Mouse (Mus musculus) cortical plate, adult 2 months (tissue): Measurements from ENCODE around the gene Grip1. TPM values are rescaled to one million over a fixed set of nuclear protein-coding genes. Genes with fewer than 3 reads are reported as not detected.

Source experiments
- H3K27ac ChIP-seq: fragments of 200-500 bp; 2 replicates; pipeline ENCODE4 v1.5.1; 2012; ENCODE audit warnings: low read length, control low read depth, inconsistent platforms; ENCODE audit not compliant: insufficient read depth
- H3K4me1 ChIP-seq: fragments of 200-500 bp; 2 replicates; pipeline ENCODE4 v1.6.1; 2011; ENCODE audit warnings: low read length; ENCODE audit not compliant: control insufficient read depth, insufficient read depth
- H3K4me3 ChIP-seq: fragments of 200-500 bp; 2 replicates; pipeline ENCODE4 v1.5.1; 2011; ENCODE audit warnings: mild to moderate bottlenecking, low read length, control low read depth; ENCODE audit not compliant: insufficient read depth
- CTCF ChIP-seq: fragments of 200-500 bp; IDR thresholded peaks from 2 replicates; pipeline ENCODE4 v1.5.1; 2011; ENCODE audit warnings: mild to moderate bottlenecking, control low read depth, low read length; ENCODE audit not compliant: insufficient read depth; ENCODE audit errors: extremely low read depth
- POLR2A ChIP-seq: fragments of 200-500 bp; IDR thresholded peaks from 2 replicates; pipeline ENCODE4 v1.6.1; 2011; ENCODE audit warnings: mild to moderate bottlenecking, low read length, control low read depth; ENCODE audit not compliant: insufficient read depth; ENCODE audit errors: extremely low read depth
- polyA plus RNA-seq: library from polyadenylated mRNA; depleted of rRNA; stranded (reverse); fragments of >200 nt; gene quantifications from 2 replicates; pipeline ENCODE4 v1.2.3, GENCODE M21; 2012

Gene Grip1
- polyA plus RNA-seq, 1 experiment = 7.8 TPM

DNA sequence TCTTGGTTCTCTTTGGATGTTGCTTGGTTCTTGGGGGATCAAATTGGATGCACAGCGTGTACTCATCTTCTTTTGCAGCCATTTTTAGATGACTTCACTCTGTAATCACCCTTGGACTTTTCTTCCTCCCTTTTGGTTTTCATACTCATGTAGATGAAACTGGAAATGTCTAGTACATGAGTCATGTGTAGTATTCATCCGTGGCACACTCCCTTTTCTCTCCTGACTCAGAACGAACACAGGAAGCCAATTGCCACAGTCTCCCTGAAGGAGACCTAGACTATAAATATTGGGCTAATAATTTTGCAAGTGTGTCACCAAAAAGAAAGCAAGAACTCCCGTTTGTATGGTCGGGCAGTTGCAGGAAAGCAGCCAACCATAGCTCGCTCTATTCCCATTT, 423.1 kb downstream of the Grip1 start:
- Histone ChIP-seq H3K27ac (no peak overlapping the region), H3K4me3 (no peak overlapping the region)
- TF ChIP-seq CTCF (no peak), POLR2A (no peak)

GRCm38 (mm10) chr10:119878331-119878730, 424.7 kb downstream of the Grip1 start:
- H3K27ac ChIP-seq = no peak overlapping the region
- H3K4me1 ChIP-seq = no peaks in the 10 kb centered on the region
- no peak overlapping the region for H3K4me3 ChIP-seq
- TF ChIP-seq CTCF (no peak), POLR2A (no peak)

More for the DNA sequence above, 423.1 kb downstream of the Grip1 start:
- H3K4me1 ChIP-seq = no peaks in the 10 kb centered on the region; the same call in 1 of the 2 replicates

DNA sequence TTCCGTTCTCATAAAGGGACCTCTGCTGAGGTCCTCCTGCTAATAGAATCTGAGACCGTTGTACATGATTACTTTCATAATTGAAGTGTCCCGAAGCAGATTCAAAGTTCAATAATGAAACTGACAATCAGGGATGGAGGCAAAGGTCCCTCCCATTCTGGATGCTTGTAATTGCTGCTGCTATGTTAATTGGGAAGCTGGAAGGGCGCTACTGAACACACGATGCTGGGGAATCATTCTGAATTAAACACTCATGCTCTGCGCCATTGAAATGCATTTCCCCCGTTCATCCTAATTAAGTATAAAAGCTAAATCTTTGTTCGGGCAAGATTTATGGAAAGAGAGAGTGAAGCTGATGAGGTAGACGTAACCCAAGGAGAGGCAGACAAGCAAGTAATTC, 431.0 kb downstream of the Grip1 start:
- Histone ChIP-seq H3K4me1 (no peaks in the 10 kb centered on the region; the same call in 1 of the 2 replicates), H3K27ac (no peak overlapping the region), H3K4me3 (no peak overlapping the region)
- TF ChIP-seq CTCF (no peak), POLR2A (no peak)

DNA sequence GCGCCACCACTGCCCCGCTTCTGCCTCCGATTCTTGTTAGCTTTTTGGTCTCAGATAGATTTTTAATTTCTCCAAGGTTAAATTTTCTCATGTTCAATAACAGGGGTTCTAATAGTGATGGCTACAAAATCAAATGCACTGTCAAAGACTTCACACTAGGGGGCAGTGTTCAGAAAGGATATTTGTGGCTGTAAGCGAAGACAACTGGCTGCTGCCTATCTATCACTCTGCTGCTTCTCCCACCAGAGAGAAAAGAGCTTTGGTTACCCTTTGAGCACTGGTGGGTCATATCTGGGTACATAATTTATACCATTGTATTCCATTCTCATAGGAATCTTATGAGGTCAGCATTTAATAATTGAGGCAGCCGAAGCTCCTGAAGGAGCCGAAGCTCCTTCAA, 431.9 kb downstream of the Grip1 start:
- H3K27ac ChIP-seq = no peak overlapping the region
- H3K4me1 ChIP-seq = no peaks in the 10 kb centered on the region; the same call in 1 of the 2 replicates
- H3K4me3 ChIP-seq = no peak overlapping the region
- TF ChIP-seq POLR2A (no peak), CTCF (peak; percentile 37; the same call in 1 of the 2 replicates)

GRCm38 (mm10) chr10:119886681-119887080, 433.1 kb downstream of the Grip1 start:
- TF ChIP-seq CTCF = no peak
- TF ChIP-seq POLR2A = no peak
- Histone ChIP-seq H3K27ac (no peak overlapping the region), H3K4me1 (no peaks in the 10 kb centered on the region; the same call in 1 of the 2 replicates), H3K4me3 (no peak overlapping the region)

DNA sequence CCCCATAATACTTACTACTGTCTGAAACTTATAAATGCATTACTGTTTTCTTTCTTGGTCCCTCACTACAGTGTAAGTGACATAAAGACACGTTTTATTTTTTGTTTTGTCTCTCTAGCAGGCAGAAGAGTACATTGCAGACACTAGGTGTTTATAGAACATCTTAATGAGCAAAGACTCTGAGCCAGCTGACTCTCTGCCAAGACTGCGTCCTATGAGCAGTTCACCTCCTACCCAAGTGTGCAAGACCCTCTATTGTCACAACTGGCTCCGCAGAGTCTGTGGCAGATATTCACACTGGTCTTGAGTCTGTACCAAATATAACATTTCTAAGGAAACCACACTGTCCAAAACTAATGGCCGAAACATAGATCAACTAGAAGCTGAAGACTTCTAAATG, 449.1 kb downstream of the Grip1 start:
- no peak overlapping the region for H3K27ac ChIP-seq
- 0 out of 2 replicates have a peak, but pooled peaks cover 1% of the 10 kb centered on the region for H3K4me1 ChIP-seq
- TF ChIP-seq POLR2A (no peak), CTCF (no peak)
- no peak overlapping the region for H3K4me3 ChIP-seq

DNA sequence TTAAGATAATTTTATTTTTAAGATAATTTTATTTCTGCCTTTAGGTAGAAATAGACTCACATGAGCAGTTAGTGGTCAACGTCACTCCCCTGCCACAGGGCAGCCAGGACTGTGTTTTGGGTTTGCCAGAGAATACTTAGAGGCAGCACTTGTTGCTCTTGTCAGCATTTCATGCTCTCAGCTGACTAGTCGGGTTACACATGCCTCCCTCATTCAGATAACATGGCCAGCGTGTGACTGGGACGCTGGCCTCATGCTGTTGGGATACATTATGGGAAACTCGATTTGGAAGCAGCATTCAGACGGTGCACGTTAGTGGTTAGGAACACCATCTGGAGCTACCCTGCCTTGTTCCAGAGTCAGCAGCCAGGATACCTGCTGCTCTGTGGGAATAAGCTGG, 453.2 kb downstream of the Grip1 start:
- H3K4me3 ChIP-seq = no peak overlapping the region
- no peak overlapping the region for H3K27ac ChIP-seq
- 0 out of 2 replicates have a peak, but pooled peaks cover 1% of the 10 kb centered on the region for H3K4me1 ChIP-seq
- TF ChIP-seq POLR2A = no peak
- TF ChIP-seq CTCF = no peak

GRCm38 (mm10) chr10:119917995-119918394, 464.4 kb downstream of the Grip1 start:
- TF ChIP-seq CTCF (no peak), POLR2A (no peak)
- H3K27ac ChIP-seq = no peak overlapping the region
- H3K4me1 ChIP-seq = no peaks in the 10 kb centered on the region
- H3K4me3 ChIP-seq = no peak overlapping the region

- H3K4me3 ChIP-seq = no peak overlapping the region
- H3K27ac ChIP-seq = no peak overlapping the region
- no peak for TF ChIP-seq POLR2A
- no peaks in the 10 kb centered on the region for H3K4me1 ChIP-seq
Measured at GRCm38 (mm10) chr10:119927963-119928362, 474.3 kb downstream of the Grip1 start.

DNA sequence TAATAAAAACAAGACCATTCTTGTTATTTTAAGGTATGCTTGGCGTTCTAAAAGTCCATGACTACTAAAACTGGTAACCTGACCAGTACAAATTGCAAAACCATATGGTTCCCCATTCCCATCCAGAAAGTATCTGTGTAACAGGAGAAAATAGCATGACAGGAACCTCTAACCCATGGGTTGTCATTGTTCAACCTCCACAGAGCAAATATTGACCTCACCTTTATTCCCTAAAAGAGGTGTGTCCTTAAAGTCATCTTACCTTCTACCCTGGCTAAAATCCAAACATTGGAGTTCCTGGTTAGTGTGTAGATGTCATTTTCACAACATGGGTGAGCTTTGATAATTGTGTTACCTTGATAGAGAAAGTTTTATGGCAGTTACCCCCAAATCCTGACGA, 475.3 kb downstream of the Grip1 start:
- Histone ChIP-seq H3K27ac (no peak overlapping the region), H3K4me1 (no peaks in the 10 kb centered on the region), H3K4me3 (no peak overlapping the region)
- TF ChIP-seq POLR2A (no peak), CTCF (no peak)

- Histone ChIP-seq H3K4me3 (no peak overlapping the region), H3K4me1 (0 out of 2 replicates have a peak, but pooled peaks cover 1% of the 10 kb centered on the region), H3K27ac (no peak overlapping the region)
- TF ChIP-seq CTCF (no peak), POLR2A (no peak)
Measured at GRCm38 (mm10) chr10:119932794-119933193, 479.2 kb downstream of the Grip1 start.
